Mouse (Mus musculus): ENCODE data around the gene Alk. TPM values are rescaled to one million over a fixed set of nuclear protein-coding genes. Genes with fewer than 3 reads are reported as not detected.

Gene Alk
- total RNA-seq, 2 experiments from 2014 or later: 1.4 to 1.5 TPM

- no peak for DNase-seq (ENCODE audit: low spot score in 2 of 2)
These were observed 451.4 kb downstream of the Alk start for GRCm38 (mm10) chr17:72153038-72153437.

GRCm38 (mm10) chr17:72144946-72145598 lies 459.4 kb downstream of the Alk start:
- DNase-seq (ENCODE audit: low spot score in 2 of 2): no peak

GRCm38 (mm10) chr17:72144461-72144860 lies 460.0 kb downstream of the Alk start:
- DNase-seq (ENCODE audit: low spot score in 2 of 2): no peak

GRCm38 (mm10) chr17:72132140-72132911 lies 472.1 kb downstream of the Alk start:
- DNase-seq (ENCODE audit: low spot score in 2 of 2): no peak

- DNase-seq (ENCODE audit: low spot score in 2 of 2): no peak
These were observed 482.8 kb downstream of the Alk start for GRCm38 (mm10) chr17:72121660-72122059.

DNA sequence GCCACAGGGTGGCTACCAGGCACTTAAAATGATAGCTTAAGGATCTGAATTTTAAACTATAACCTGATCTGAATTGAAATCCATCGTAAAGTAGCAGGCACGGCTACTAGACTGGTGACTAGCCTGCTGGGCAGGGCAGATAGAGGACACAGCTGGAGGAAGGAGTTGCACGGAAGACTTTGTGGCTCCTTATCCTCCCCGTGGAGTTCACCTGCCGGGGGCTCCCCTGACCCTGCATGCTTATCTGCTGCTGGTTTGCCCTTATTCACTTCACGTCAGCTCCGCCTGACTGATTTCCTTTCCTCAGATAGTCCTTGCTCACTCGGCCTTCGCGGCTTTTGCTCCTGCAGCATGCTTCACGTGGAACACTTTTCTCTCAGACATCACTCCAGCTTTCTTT lies 484.1 kb downstream of the Alk start:
- no peak for DNase-seq (ENCODE audit: low spot score in 2 of 2)

DNA sequence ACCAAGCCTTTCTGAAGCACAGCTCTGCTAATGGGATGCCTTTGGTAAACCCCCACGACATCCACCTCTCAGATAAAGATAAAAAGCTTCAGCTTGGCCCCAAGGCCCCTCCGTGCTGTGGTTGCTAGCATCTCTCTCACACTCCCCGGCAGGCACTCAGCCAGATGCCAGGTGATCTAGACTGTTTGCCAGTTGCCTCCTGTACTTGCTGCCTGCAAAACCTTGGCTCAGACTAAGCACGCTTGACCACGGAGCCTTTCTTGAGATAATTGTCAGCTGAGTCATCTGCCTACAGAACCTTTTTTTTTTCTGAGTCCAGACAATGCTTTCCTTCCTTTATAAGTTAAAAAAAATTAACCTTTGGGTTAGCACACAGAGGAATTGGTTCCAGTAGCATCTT lies 486.1 kb downstream of the Alk start:
- DNase-seq (ENCODE audit: low spot score in 2 of 2): no peak

DNA sequence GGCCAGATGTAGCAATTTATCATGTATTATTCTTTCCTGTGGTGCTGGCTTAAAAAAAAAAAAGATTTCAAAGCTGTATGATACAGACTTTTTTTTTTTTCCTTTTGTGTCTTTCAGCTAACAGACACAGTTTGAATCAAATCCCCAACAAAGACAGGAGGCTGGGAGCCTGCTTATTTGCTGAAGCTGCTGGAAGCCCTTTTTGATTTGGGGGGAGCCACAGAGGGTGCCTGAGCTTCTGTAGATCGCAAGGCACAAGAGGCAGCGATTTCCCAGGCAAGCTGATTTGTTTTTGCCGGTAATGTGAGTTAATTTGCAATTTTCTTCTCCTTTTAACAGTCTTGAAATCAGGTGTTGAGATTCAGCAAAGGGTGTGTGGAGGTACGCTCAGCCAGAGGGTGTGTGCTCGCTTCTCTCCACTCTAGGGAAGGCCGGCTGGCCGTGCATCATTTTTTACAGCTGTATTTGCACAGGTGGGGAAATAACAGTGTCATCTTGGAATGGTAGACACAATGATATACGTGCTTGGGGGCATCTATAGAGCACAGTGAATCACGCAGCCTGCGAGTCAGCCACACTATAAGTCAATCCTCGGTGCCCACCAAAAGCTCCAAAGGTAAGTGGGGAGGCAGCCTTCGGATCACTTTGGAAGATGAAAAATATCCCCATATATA lies 489.0 kb downstream of the Alk start:
- no peak for DNase-seq (ENCODE audit: low spot score in 2 of 2)

DNA sequence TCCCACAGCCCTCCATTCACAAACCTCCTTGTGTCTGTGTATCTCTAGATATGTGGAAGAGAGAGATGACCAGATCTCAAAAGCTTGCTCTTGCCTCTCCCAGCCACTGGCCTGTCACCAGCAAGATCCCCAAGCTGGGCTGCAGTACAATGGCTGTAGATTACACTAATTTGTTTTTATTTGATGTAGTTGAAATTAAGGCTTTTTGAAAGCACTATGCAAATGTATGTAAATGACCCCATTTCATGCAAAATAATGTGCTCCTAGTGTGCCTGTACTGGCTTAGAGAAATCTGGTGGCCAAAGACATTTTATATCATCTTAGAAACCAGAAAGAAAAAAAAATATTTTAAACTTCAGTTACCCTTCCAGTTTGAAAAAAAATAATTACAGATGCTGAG lies 492.4 kb downstream of the Alk start:
- DNase-seq (ENCODE audit: low spot score in 2 of 2): no peak

DNA sequence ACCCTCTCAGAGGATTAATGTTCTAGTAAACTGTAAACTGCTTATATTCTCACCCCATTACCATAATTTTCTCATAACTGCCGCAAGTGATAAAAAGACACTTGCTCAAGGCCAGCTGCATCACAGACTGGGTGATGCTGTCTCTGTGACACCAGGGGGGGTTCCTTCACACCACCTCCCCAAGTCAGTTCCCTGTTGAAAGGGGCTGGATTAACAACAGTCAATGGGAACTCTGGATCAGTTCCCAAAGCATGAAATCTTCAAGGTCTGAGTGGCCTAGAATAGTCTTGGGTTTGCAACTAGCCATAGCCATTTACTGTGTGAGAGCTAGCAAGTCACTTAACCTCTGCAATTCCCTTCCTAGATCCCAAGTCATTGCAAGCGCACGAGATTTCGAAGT lies 492.9 kb downstream of the Alk start:
- DNase-seq (ENCODE audit: low spot score in 2 of 2): no peak

DNA sequence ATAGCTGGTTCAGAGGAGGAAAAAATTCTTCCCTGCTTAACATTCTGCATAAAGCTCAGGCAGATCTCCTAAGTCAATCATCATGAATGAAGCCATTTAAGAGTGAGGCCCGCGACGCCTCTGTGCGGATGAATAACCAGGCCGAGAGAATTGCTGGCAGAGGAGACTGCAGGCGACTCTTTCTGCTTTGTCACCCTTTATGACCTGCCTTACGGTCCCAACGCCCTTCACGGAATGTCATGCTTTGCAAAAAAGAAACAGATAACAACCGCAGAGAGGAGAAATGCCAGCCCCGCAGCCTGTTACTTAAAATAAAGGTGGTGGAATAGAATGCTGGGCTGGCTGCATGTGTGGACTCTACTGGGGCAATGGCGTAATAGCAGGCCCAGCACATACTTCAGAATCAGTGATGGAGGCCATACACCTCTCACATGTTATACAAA lies 517.1 kb downstream of the Alk start:
- DNase-seq (ENCODE audit: low spot score in 2 of 2): no peak

GRCm38 (mm10) chr17:72081396-72081795 lies 523.0 kb downstream of the Alk start:
- DNase-seq (ENCODE audit: low spot score in 2 of 2): no peak

DNA sequence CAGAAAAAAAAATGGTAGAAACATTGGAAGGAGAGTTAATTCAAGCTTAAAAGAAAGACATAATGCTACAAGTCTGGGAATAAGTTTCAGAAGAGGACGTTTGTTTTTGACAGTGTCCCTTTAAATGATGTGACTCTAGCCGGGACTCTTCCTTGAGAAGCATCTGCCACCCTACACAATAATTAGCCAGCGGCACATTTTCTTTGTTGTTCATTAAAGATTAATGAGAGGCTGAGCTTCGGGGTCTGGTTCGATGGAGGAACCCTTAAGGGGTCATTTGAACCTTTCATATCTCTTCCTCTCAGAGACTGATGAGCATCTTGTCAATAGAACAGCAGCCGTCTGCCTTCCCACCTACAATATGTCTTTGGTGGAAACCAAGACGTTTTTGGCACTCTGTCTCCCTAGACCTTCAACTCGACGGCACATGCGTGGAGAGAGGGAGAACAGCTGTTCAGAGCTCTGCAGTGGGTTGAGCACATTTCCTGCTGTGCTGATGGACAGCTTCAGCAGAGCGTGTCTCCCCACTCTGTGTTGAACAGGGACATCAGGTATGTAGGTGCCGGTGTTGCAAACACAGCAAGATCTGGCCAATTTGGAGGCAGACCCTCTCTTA lies 528.0 kb downstream of the Alk start:
- DNase-seq (ENCODE audit: low spot score in 2 of 2): no peak

- DNase-seq (ENCODE audit: low spot score in 2 of 2): no peak
These were observed 532.6 kb downstream of the Alk start for GRCm38 (mm10) chr17:72071871-72072270.

GRCm38 (mm10) chr17:72068176-72068575 lies 536.3 kb downstream of the Alk start:
- no peak for DNase-seq (ENCODE audit: low spot score in 2 of 2)

GRCm38 (mm10) chr17:72062978-72063377 lies 541.4 kb downstream of the Alk start:
- no peak for DNase-seq (ENCODE audit: low spot score in 2 of 2)

GRCm38 (mm10) chr17:72059312-72059711 lies 545.1 kb downstream of the Alk start:
- DNase-seq (ENCODE audit: low spot score in 2 of 2): no peak

DNA sequence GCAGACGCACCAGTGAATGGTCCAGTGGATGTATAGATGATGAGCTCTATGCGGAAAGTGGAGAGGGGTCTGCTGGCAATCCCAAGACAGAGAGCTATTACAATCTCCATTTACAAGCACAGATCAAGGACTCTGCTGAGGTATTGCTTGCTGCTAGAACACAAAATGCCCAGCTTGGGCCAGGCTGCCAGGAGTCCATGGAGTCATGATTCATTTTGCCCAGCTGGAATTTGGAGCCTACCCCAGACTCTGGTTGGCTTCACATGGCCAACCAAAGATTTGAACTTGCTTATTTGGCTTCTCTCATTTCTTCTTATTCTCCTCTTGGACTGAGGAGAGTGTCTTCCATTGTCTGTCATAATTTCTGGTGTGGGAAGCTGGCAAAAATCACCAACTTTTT lies 558.8 kb downstream of the Alk start:
- no peak for DNase-seq (ENCODE audit: low spot score in 2 of 2)

GRCm38 (mm10) chr17:72043667-72044390 lies 560.6 kb downstream of the Alk start:
- no peak for DNase-seq (ENCODE audit: low spot score in 2 of 2)

DNA sequence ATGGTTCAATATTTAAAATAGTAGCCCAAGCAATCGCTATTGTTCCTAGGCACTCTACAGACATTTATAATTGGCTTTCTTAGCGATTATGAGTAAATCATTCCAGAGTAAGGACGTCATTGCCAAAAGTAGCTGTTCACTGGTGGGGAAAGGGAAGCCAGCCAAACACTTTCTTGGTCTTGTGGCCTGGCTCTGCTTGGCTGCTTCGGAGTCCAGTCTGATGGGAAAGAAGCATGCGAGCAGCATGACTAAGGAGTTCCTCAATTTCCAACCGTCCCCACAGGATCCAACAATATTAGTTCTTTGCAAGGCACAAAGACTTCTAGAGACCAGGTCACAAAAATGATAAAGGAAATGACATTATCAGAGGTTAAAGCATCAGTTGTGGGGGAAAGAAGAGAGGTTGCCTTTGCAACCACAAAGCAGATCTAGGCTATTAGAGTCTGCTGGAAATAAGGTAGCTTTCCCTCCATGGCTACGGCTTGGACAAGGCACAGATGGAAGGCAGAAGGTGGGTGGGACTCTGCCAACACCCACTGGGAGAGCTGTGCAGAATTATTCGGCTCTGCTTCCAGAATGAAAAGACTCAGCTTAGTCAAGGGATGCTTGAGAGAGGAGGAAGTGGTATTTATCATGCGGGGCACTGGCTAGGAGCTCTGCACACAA lies 561.3 kb downstream of the Alk start:
- DNase-seq (ENCODE audit: low spot score in 2 of 2): no peak
